8 mouse cellular contexts compared by ENCODE assay signal in genomic region chr15:85200446-85201289, GRCm38 (mm10). TPM values are rescaled to one million over a fixed set of nuclear protein-coding genes. Genes with fewer than 3 reads are reported as not detected.
DNase-seq lines count a peak whose midpoint lies in the region; ATAC-seq and TF ChIP-seq lines count a peak whose summit lies in the region.

No protein-coding gene starts in this region.

- H3K9ac ChIP-seq in heart, postnatal 0 days (replicated peaks; ENCODE audit: low read depth, low read length) = no peak overlapping the region
- H3K9ac ChIP-seq in embryonic facial prominence, embryonic 15.5 days = no peak overlapping the region
- H3K9ac ChIP-seq in midbrain, embryonic 12.5 days (replicated peaks) = no peak overlapping the region

- intact Hi-C loops in heart, postnatal 25 days (cut with DNase I) = no loop called here

- no peak overlapping the region for H3K27ac ChIP-seq in heart, postnatal 0 days (ENCODE audit: low read depth)
- peak overlapping the region; percentile 77 for H3K27ac ChIP-seq in embryonic facial prominence, embryonic 15.5 days (replicated peaks)
- H3K27ac ChIP-seq in midbrain, embryonic 12.5 days (replicated peaks) = peak overlapping the region; percentile 52; the same call in 1 of the 2 replicates

- peak; percentile 70; the same call in 1 of the 2 replicates for TF ChIP-seq EP300 in heart, postnatal 0 days (IDR thresholded peaks at IDR 0.05; ENCODE audit: low read depth)

- no peak for DNase-seq in heart, postnatal 0 days (ENCODE audit: low spot score)
- no peak for DNase-seq in heart, postnatal 25 days (ENCODE audit: low spot score)
- peak; percentile 28 to 53 for DNase-seq in kidney, postnatal 25 days
- no peak for DNase-seq in right cerebral cortex, adult 2 months (ENCODE audit: low spot score in 2 of 2)
- DNase-seq in cerebellum, adult 8-10 months = no peak

- 57% methylated on average over 14 of the region's 14 CpGs for WGBS in heart, postnatal 0 days
- 37% methylated on average over 14 of the region's 14 CpGs for WGBS in embryonic facial prominence, embryonic 15.5 days
- WGBS in midbrain, embryonic 12.5 days = 40% methylated on average over 14 of the region's 14 CpGs

- no peak for TF ChIP-seq CTCF in heart, postnatal 0 days (IDR thresholded peaks at IDR 0.05; ENCODE audit: low read depth)

- no peaks in the 10 kb centered on the region for H3K4me1 ChIP-seq in heart, postnatal 0 days (ENCODE audit: control insufficient read depth, insufficient read depth)
- peaks cover 26% of the 10 kb centered on the region for H3K4me1 ChIP-seq in embryonic facial prominence, embryonic 15.5 days
- H3K4me1 ChIP-seq in midbrain, embryonic 12.5 days = peaks cover 6% of the 10 kb centered on the region

- no peak overlapping the region for H3K4me3 ChIP-seq in heart, postnatal 0 days (ENCODE audit: low read depth, low read length)
- H3K4me3 ChIP-seq in embryonic facial prominence, embryonic 15.5 days (replicated peaks) = no peak overlapping the region
- H3K4me3 ChIP-seq in midbrain, embryonic 12.5 days = no peak overlapping the region

- no peak overlapping the region for H3K4me2 ChIP-seq in heart, postnatal 0 days (ENCODE audit: low read depth, low read length)
- no peak overlapping the region for H3K4me2 ChIP-seq in embryonic facial prominence, embryonic 15.5 days (replicated peaks)
- no peak overlapping the region for H3K4me2 ChIP-seq in midbrain, embryonic 12.5 days (replicated peaks)

- H3K27me3 ChIP-seq in heart, postnatal 0 days (ENCODE audit: control insufficient read depth, insufficient read depth, low read length) = peaks cover 45% of the 10 kb centered on the region
- no peaks in the 10 kb centered on the region for H3K27me3 ChIP-seq in embryonic facial prominence, embryonic 15.5 days
- peaks cover 34% of the 10 kb centered on the region for H3K27me3 ChIP-seq in midbrain, embryonic 12.5 days

- no peaks in the 10 kb centered on the region for H3K9me3 ChIP-seq in heart, postnatal 0 days (replicated peaks; ENCODE audit: control insufficient read depth, low read length)
- no peaks in the 10 kb centered on the region for H3K9me3 ChIP-seq in embryonic facial prominence, embryonic 15.5 days (replicated peaks)
- H3K9me3 ChIP-seq in midbrain, embryonic 12.5 days = no peaks in the 10 kb centered on the region

- H3K36me3 ChIP-seq in heart, postnatal 0 days (replicated peaks; ENCODE audit: control insufficient read depth, insufficient read depth, low read length) = no peaks in the 10 kb centered on the region
- no peaks in the 10 kb centered on the region for H3K36me3 ChIP-seq in embryonic facial prominence, embryonic 15.5 days
- no peaks in the 10 kb centered on the region for H3K36me3 ChIP-seq in midbrain, embryonic 12.5 days

- peak; percentile 37; the same call in 1 of the 2 replicates for ATAC-seq in heart, postnatal 0 days (ENCODE audit: insufficient read depth, low read depth)
- no peak for ATAC-seq in embryonic facial prominence, embryonic 15.5 days (ENCODE audit: insufficient number of reproducible peaks, low FRiP score, low TSS enrichment, low read depth)
- ATAC-seq in midbrain, embryonic 12.5 days (ENCODE audit: low FRiP score, low read depth) = no peak
- ATAC-seq in frontal cortex, adult (ENCODE audit: low TSS enrichment) = no peak

RNA-seq across cellular contexts. Expression of gene Fbln1, which starts 5.1 kb away (rescaled TPM):
- total RNA-seq in heart, postnatal 0 days (2014; rRNA removed; ENCODE audit: low replicate concordance) = 81.1 and 85.9 TPM in 2 replicates
- polyA plus RNA-seq in heart, postnatal 0 days (2015; fragmentation: Nextera tagmentation; extraction: Ambion mirVana) = 52.9 and 62.6 TPM in 2 replicates
- 10 to 100 TPM; 94.1 to 94.2 TPM for total RNA-seq in heart, postnatal 25 days (2021)
- polyA plus RNA-seq in embryonic facial prominence, embryonic 15.5 days (2015; fragmentation: Nextera tagmentation; extraction: Ambion mirVana) = 258 and 266 TPM in 2 replicates
- polyA plus RNA-seq in midbrain, embryonic 12.5 days (2016; fragmentation: Nextera tagmentation; extraction: Ambion mirVana) = 118 and 156 TPM in 2 replicates

Comparison
In these comparisons a context has a peak if more than half of its experiments do, and no peak if none do; other contexts are left out.
1. DNase-seq: peak in kidney, postnatal 25 days (2 of 2); none in heart, postnatal 0 days (single experiment), heart, postnatal 25 days (single experiment), right cerebral cortex, adult 2 months (0 of 2) and cerebellum, adult 8-10 months (single experiment).